Mouse (Mus musculus): ENCODE measurements around the gene Olfr412. TPM values are rescaled to one million over a fixed set of nuclear protein-coding genes. Genes with fewer than 3 reads are reported as not detected.

The Olfr412 gene
- polyA plus RNA-seq, 1 experiment from 2014 or later = not detected

DNA sequence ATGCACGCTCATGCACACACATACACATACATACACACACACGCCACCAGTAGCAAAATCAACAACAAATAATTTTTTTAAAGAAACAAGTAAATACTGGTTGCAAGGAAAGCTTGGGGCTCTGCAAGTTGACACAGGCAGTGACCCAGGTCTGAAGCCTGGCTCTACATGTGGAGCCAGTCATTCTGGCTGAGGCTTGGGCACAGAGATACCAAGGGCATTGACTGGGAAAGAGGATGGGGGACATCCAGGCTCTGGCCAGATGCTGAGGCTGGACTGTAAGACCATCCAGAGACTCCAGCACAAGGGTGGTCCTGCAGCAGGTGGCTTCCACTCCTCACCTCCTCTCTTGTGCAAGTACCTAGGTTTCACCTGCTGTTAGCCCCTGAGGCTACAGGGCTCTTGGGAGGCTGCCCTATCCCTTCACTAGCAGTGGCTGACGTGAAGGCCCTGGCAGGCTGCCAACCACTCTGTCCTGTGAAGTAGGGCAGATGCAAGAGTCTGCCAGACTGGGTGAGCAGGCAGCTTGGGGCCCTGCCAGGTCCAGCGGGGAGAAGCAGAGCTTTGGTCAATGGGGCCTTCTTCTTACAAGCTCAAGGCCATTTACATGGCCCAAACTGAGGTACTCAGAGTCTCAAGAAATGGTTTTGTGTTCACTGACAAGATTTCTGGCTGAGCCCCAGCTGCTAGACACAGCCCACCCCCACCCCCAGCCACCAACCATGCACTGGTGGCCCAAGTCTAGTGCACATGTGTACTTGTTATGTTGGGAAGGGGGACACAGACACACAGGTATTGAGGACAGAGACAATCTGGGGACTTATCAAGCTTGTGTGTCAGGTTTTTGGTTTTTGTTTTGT, 46.9 kb downstream of the Olfr412 start:
- ATAC-seq (replicated peaks; ENCODE audit: low FRiP score) (peak; percentile 53; the same call in 1 of the 2 replicates), DNase-seq (ENCODE audit: low spot score) (peak; percentile 64)
- Histone ChIP-seq H3K4me1 (replicated peaks; ENCODE audit: control insufficient read depth, insufficient read depth, low read length) (no peaks in the 10 kb centered on the region), H3K9me3 (ENCODE audit: control insufficient read depth, low read length) (no peaks in the 10 kb centered on the region), H3K9ac (ENCODE audit: low read length) (no peak overlapping the region), H3K36me3 (ENCODE audit: control insufficient read depth, insufficient read depth, low read length) (no peaks in the 10 kb centered on the region), H3K4me3 (ENCODE audit: low read depth, low read length) (no peak overlapping the region), H3K4me2 (ENCODE audit: low read depth, low read length, severe bottlenecking) (no peak overlapping the region), H3K27me3 (ENCODE audit: control insufficient read depth, insufficient read depth, low read length) (no peaks in the 10 kb centered on the region), H3K27ac (ENCODE audit: low read depth, low read length) (no peak overlapping the region)
- 80% methylated on average over 4 of the region's 4 CpGs for WGBS

- no peaks in the 10 kb centered on the region for H3K4me1 ChIP-seq (replicated peaks; ENCODE audit: control insufficient read depth, insufficient read depth, low read length)
- H3K27ac ChIP-seq (ENCODE audit: low read depth, low read length) = no peak overlapping the region
- ATAC-seq (replicated peaks; ENCODE audit: low FRiP score) (no peak), DNase-seq (ENCODE audit: low spot score) (no peak)
- WGBS = 79% methylated on average over 5 of the region's 5 CpGs
- no peaks in the 10 kb centered on the region for H3K27me3 ChIP-seq (ENCODE audit: control insufficient read depth, insufficient read depth, low read length)
- no peak overlapping the region for H3K4me2 ChIP-seq (ENCODE audit: low read depth, low read length, severe bottlenecking)
- no peaks in the 10 kb centered on the region for H3K36me3 ChIP-seq (ENCODE audit: control insufficient read depth, insufficient read depth, low read length)
- H3K9me3 ChIP-seq (ENCODE audit: control insufficient read depth, low read length) = no peaks in the 10 kb centered on the region
- no peak overlapping the region for H3K9ac ChIP-seq (ENCODE audit: low read length)
- H3K4me3 ChIP-seq (ENCODE audit: low read depth, low read length) = no peak overlapping the region
Observed at GRCm38 (mm10) chr11:74409447-74409754, 47.5 kb downstream of the Olfr412 start.

DNA sequence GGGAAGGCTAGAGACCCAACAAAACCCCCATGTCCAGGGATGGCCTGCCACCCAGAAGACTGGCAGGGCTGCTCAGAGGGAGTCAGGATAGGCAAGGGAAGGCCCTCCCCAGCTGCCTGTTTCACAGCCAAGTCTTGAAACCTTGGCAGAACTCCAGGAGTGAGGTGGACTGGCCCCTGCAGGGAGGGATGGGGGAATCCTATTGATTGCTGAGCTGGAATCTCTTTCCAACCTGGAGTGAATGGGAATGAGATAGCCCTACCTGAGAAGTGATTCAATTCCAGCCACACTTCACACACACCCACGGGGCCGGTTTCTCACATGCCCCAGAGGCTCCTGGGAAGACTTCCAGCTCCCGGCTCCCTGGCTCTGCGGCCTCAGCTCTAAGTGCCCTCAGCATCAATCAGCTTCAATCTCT, 47.9 kb downstream of the Olfr412 start:
- H3K4me2 ChIP-seq (ENCODE audit: low read depth, low read length, severe bottlenecking) = no peak overlapping the region
- no peak overlapping the region for H3K4me3 ChIP-seq (ENCODE audit: low read depth, low read length)
- WGBS = 94% methylated on average over 4 of the region's 4 CpGs
- no peaks in the 10 kb centered on the region for H3K36me3 ChIP-seq (ENCODE audit: control insufficient read depth, insufficient read depth, low read length)
- no peak overlapping the region for H3K9ac ChIP-seq (ENCODE audit: low read length)
- DNase-seq (ENCODE audit: low spot score) = no peak
- H3K27ac ChIP-seq (ENCODE audit: low read depth, low read length) = no peak overlapping the region
- no peaks in the 10 kb centered on the region for H3K4me1 ChIP-seq (replicated peaks; ENCODE audit: control insufficient read depth, insufficient read depth, low read length)
- ATAC-seq (replicated peaks; ENCODE audit: low FRiP score) = no peak
- no peaks in the 10 kb centered on the region for H3K27me3 ChIP-seq (ENCODE audit: control insufficient read depth, insufficient read depth, low read length)
- H3K9me3 ChIP-seq (ENCODE audit: control insufficient read depth, low read length) = no peaks in the 10 kb centered on the region

DNA sequence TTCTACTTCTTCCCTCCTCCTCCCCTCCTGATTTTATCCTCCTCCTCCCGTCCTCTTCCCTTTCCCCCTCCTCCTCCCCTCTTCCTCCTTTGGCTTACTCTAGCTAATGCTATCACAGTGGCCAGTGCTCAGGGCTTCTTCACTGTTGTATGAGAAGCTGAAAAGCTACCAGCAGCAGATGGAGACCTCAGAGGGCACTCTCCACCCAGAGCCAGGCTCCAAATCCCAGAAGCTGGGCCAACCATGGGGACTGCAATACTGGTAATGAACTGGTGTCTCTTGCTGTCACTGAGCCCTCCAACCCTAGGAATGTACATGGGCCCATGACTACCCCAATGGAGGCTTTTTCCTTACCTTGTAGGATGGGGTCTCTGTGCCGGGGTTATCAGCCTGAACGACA, 50.1 kb downstream of the Olfr412 start:
- H3K9me3 ChIP-seq (ENCODE audit: control insufficient read depth, low read length) = no peaks in the 10 kb centered on the region
- H3K9ac ChIP-seq (ENCODE audit: low read length) = no peak overlapping the region
- 69% methylated on average over 3 of the region's 3 CpGs for WGBS
- ATAC-seq (replicated peaks; ENCODE audit: low FRiP score) (no peak), DNase-seq (ENCODE audit: low spot score) (no peak)
- no peak overlapping the region for H3K27ac ChIP-seq (ENCODE audit: low read depth, low read length)
- H3K27me3 ChIP-seq (ENCODE audit: control insufficient read depth, insufficient read depth, low read length) = no peaks in the 10 kb centered on the region
- H3K36me3 ChIP-seq (ENCODE audit: control insufficient read depth, insufficient read depth, low read length) = no peaks in the 10 kb centered on the region
- no peak overlapping the region for H3K4me2 ChIP-seq (ENCODE audit: low read depth, low read length, severe bottlenecking)
- H3K4me1 ChIP-seq (replicated peaks; ENCODE audit: control insufficient read depth, insufficient read depth, low read length) = no peaks in the 10 kb centered on the region
- no peak overlapping the region for H3K4me3 ChIP-seq (ENCODE audit: low read depth, low read length)

- Histone ChIP-seq H3K36me3 (ENCODE audit: control insufficient read depth, insufficient read depth, low read length) (no peaks in the 10 kb centered on the region), H3K4me2 (ENCODE audit: low read depth, low read length, severe bottlenecking) (no peak overlapping the region), H3K4me3 (ENCODE audit: low read depth, low read length) (no peak overlapping the region), H3K27ac (ENCODE audit: low read depth, low read length) (no peak overlapping the region), H3K9ac (ENCODE audit: low read length) (no peak overlapping the region), H3K9me3 (ENCODE audit: control insufficient read depth, low read length) (no peaks in the 10 kb centered on the region), H3K4me1 (replicated peaks; ENCODE audit: control insufficient read depth, insufficient read depth, low read length) (no peaks in the 10 kb centered on the region), H3K27me3 (ENCODE audit: control insufficient read depth, insufficient read depth, low read length) (no peaks in the 10 kb centered on the region)
- ATAC-seq (replicated peaks; ENCODE audit: low FRiP score) (no peak), DNase-seq (ENCODE audit: low spot score) (no peak)
- 90% methylated on average over 3 of the region's 3 CpGs for WGBS
Observed at GRCm38 (mm10) chr11:74412462-74412861, 50.6 kb downstream of the Olfr412 start.

DNA sequence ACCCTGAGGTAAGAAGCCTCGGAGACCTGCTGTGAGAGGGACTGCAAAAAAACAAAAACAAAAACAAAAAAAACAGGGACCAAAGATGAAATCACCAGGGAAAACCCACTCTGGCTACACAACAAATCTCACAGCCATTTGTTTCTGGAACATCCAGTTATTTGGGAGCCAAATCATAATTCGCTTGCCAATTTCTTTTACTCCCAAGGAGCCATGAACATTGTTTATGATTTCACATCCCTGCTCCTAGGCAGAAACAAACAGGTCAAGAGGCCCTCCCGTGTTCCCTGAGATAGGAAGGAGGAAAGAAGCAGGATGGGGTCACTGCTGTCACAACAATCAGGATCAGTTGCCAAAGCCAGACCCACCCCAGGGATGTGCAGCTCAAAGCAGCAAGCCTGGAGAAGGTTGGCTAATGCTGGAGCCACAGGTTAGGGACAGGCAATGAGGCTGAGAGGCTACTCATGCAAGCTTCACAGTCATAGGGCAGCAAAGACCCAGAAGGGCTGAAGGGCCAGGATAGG, 51.6 kb downstream of the Olfr412 start:
- no peaks in the 10 kb centered on the region for H3K36me3 ChIP-seq (ENCODE audit: control insufficient read depth, insufficient read depth, low read length)
- DNase-seq (ENCODE audit: low spot score) = no peak

GRCm38 (mm10) chr11:74414112-74414511, 52.2 kb downstream of the Olfr412 start:
- no peak overlapping the region for H3K4me2 ChIP-seq (ENCODE audit: low read depth, low read length, severe bottlenecking)
- H3K4me1 ChIP-seq (replicated peaks; ENCODE audit: control insufficient read depth, insufficient read depth, low read length) = no peaks in the 10 kb centered on the region
- no peak overlapping the region for H3K9ac ChIP-seq (ENCODE audit: low read length)
- H3K27ac ChIP-seq (ENCODE audit: low read depth, low read length) = no peak overlapping the region
- H3K27me3 ChIP-seq (ENCODE audit: control insufficient read depth, insufficient read depth, low read length) = no peaks in the 10 kb centered on the region
- no peak overlapping the region for H3K4me3 ChIP-seq (ENCODE audit: low read depth, low read length)
- no peak for DNase-seq (ENCODE audit: low spot score)
- no peaks in the 10 kb centered on the region for H3K9me3 ChIP-seq (ENCODE audit: control insufficient read depth, low read length)
- ATAC-seq (replicated peaks; ENCODE audit: low FRiP score) = no peak
- H3K36me3 ChIP-seq (ENCODE audit: control insufficient read depth, insufficient read depth, low read length) = no peaks in the 10 kb centered on the region
- WGBS = 79% methylated on average over 9 of the region's 9 CpGs

More for the DNA sequence above, 51.6 kb downstream of the Olfr412 start:
- H3K27me3 ChIP-seq (ENCODE audit: control insufficient read depth, insufficient read depth, low read length) = no peaks in the 10 kb centered on the region
- H3K9me3 ChIP-seq (ENCODE audit: control insufficient read depth, low read length) = no peaks in the 10 kb centered on the region
- H3K4me2 ChIP-seq (ENCODE audit: low read depth, low read length, severe bottlenecking) = no peak overlapping the region
- no peak overlapping the region for H3K27ac ChIP-seq (ENCODE audit: low read depth, low read length)
- no peak overlapping the region for H3K9ac ChIP-seq (ENCODE audit: low read length)
- H3K4me3 ChIP-seq (ENCODE audit: low read depth, low read length) = no peak overlapping the region
- no peak for ATAC-seq (replicated peaks; ENCODE audit: low FRiP score)
- H3K4me1 ChIP-seq (replicated peaks; ENCODE audit: control insufficient read depth, insufficient read depth, low read length) = no peaks in the 10 kb centered on the region
- 83% methylated on average over 3 of the region's 3 CpGs for WGBS

DNA sequence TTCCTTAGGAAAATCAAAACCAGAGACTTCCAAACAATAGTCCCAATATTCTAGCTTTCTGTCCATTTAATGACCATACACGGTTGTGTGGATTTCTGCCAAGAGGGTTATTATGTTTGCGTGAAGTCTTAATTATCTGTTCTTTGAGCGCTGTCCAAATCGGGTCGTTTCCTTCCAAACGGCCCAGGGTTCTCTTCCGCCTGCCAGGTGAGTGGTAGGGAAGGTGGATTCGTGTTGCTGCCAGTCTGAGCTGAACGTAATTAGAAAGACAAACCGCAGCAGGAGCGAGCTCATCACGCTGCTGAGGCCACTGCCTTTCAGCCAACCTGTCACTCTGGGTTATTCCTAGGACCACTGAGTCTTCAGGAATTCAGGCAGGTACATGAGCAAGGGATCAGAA, 53.9 kb downstream of the Olfr412 start:
- ATAC-seq (replicated peaks; ENCODE audit: low FRiP score) = no peak
- no peaks in the 10 kb centered on the region for H3K27me3 ChIP-seq (ENCODE audit: control insufficient read depth, insufficient read depth, low read length)
- no peaks in the 10 kb centered on the region for H3K36me3 ChIP-seq (ENCODE audit: control insufficient read depth, insufficient read depth, low read length)
- no peak overlapping the region for H3K27ac ChIP-seq (ENCODE audit: low read depth, low read length)
- H3K4me3 ChIP-seq (ENCODE audit: low read depth, low read length) = no peak overlapping the region
- H3K9me3 ChIP-seq (ENCODE audit: control insufficient read depth, low read length) = no peaks in the 10 kb centered on the region
- H3K9ac ChIP-seq (ENCODE audit: low read length) = no peak overlapping the region
- H3K4me2 ChIP-seq (ENCODE audit: low read depth, low read length, severe bottlenecking) = no peak overlapping the region
- DNase-seq (ENCODE audit: low spot score) = no peak
- H3K4me1 ChIP-seq (replicated peaks; ENCODE audit: control insufficient read depth, insufficient read depth, low read length) = no peaks in the 10 kb centered on the region
- 86% methylated on average over 12 of the region's 12 CpGs for WGBS

Measured in forebrain, embryonic 11.5 days (tissue).